Mouse (Mus musculus): Measurements from ENCODE around the gene Mus81.
A peak's percentile ranks its signal among the peaks of the same experiment; 100 is the strongest.
"Not testable (repeated sequence)": the region's sequence is repeated elsewhere in the genome, so short reads cannot be mapped to it uniquely, and the experiment has no call there.

Gene Mus81

GRCm38 (mm10) chr19:5490898-5491708, 2.9 kb upstream of the Mus81 start:
- DNase-seq = peak; percentile 85

- peak; percentile 99 for DNase-seq
Observed at GRCm38 (mm10) chr19:5490313-5490897, 2.2 kb upstream of the Mus81 start, which contains the start of gene Cfl1. Cfl1 (plus strand) TSS chr19:5490455.

- DNase-seq = not testable (repeated sequence)
Observed at GRCm38 (mm10) chr19:5489721-5490120, 1.5 kb upstream of the Mus81 start.

- peak; percentile 99 for DNase-seq
Observed at GRCm38 (mm10) chr19:5488878-5489571, 823 bp upstream of the Mus81 start.

- DNase-seq = no peak
Observed at GRCm38 (mm10) chr19:5486771-5487170, 1.4 kb downstream of the Mus81 start.

- DNase-seq = no peak
Observed at GRCm38 (mm10) chr19:5486286-5486685, 1.9 kb downstream of the Mus81 start.

- DNase-seq = no peak
Observed at GRCm38 (mm10) chr19:5485821-5486220, 2.4 kb downstream of the Mus81 start.

- DNase-seq = no peak
Observed at GRCm38 (mm10) chr19:5485371-5485770, 2.8 kb downstream of the Mus81 start.

GRCm38 (mm10) chr19:5484496-5484895, 3.7 kb downstream of the Mus81 start:
- no peak for DNase-seq

- DNase-seq = no peak
Observed at GRCm38 (mm10) chr19:5483386-5484359, 4.5 kb downstream of the Mus81 start.

- DNase-seq = no peak
Observed at GRCm38 (mm10) chr19:5481398-5481797, 6.8 kb downstream of the Mus81 start.

GRCm38 (mm10) chr19:5480016-5480415, 8.2 kb downstream of the Mus81 start:
- DNase-seq = no peak

- no peak for DNase-seq
Observed at GRCm38 (mm10) chr19:5477668-5478300, 10.4 kb downstream of the Mus81 start.

GRCm38 (mm10) chr19:5477004-5477667, 11.1 kb downstream of the Mus81 start:
- no peak for DNase-seq

GRCm38 (mm10) chr19:5475069-5475714, 13.0 kb downstream of the Mus81 start:
- DNase-seq = peak; percentile 39

- peak; percentile 74 for DNase-seq
Observed at GRCm38 (mm10) chr19:5474281-5475068, 13.7 kb downstream of the Mus81 start.

- DNase-seq = peak; percentile 90
Observed at GRCm38 (mm10) chr19:5473720-5474119, 14.5 kb downstream of the Mus81 start, which contains the start of gene Efemp2. Efemp2 (plus strand) TSS chr19:5473954.

- no peak for DNase-seq
Observed at GRCm38 (mm10) chr19:5472857-5473256, 15.3 kb downstream of the Mus81 start.

- no peak for DNase-seq
Observed at GRCm38 (mm10) chr19:5471846-5472245, 16.4 kb downstream of the Mus81 start.

- no peak for DNase-seq
Observed at GRCm38 (mm10) chr19:5468374-5468773, 19.8 kb downstream of the Mus81 start, which contains the start of gene Ctsw. Ctsw (minus strand) TSS chr19:5468507.
